19 mouse cellular contexts compared by ENCODE assay signal in genomic region chr1:110969201-110969600, GRCm38 (mm10). TPM values are rescaled to one million over a fixed set of nuclear protein-coding genes. Genes with fewer than 3 reads are reported as not detected.
"Had no signal": no experiment of that assay in that cellular context is flagged by ENCODE, and none has a peak within 500 bp of the region (broad histone marks: within the 10 kb centered on the region; RNA-seq: fewer than 3 reads in every experiment).

No protein-coding gene starts in this region.

- H3K4me3 ChIP-seq: neural tube, embryonic 15.5 days; stomach, embryonic 15.5 days had no signal

- H3K9me3 ChIP-seq: neural tube, embryonic 15.5 days; stomach, embryonic 15.5 days had no signal

- H3K27ac ChIP-seq: neural tube, embryonic 15.5 days; stomach, embryonic 15.5 days; stomach, postnatal 0 days had no signal

- H3K36me3 ChIP-seq: neural tube, embryonic 15.5 days; stomach, embryonic 15.5 days had no signal

- DNase-seq: retina, postnatal 1 day; right cerebral cortex, adult 18-20 months; right cerebral cortex, postnatal 14 days; right cerebral cortex, postnatal 25 days; right cerebral cortex, postnatal 4 days; spleen, adult 18-20 months; thymus, adult 18-20 months; thymus, adult 2 months; thymus, postnatal 14 days; thymus, postnatal 25 days; thymus, postnatal 36 days; thymus, postnatal 4 days had no signal

- H3K4me1 ChIP-seq: neural tube, embryonic 15.5 days; stomach, embryonic 15.5 days had no signal

- H3K27me3 ChIP-seq: neural tube, embryonic 15.5 days; stomach, embryonic 15.5 days had no signal

- H3K9ac ChIP-seq: neural tube, embryonic 15.5 days; stomach, embryonic 15.5 days had no signal

RNA-seq across cellular contexts. Expression of gene Cdh19, which starts 8.2 kb away (rescaled TPM):
- total RNA-seq: neutrophil, adult 5-6 weeks had no signal
- polyA plus RNA-seq: neural tube, embryonic 14.5 days; testis, adult 2 months; thymus, postnatal 0 days had no signal
